Mouse (Mus musculus): ENCODE measurements around the gene Ezr. TPM values are rescaled to one million over a fixed set of nuclear protein-coding genes. Genes with fewer than 3 reads are reported as not detected.

The Ezr gene
- total RNA-seq (2023): 329 TPM

GRCm38 (mm10) chr17:6782611-6783005, at the start of gene Ezr:
Gene Ezr (minus strand): TSS chr17:6782784.

Other genes with a start within 250 kb of the Ezr start
- gene Dynlt1c, start 181.1 kb downstream of the Ezr start, total RNA-seq (2023): 28.7 TPM
- 78.6 TPM for gene Dynlt1f, start 126.9 kb downstream of the Ezr start, total RNA-seq (2023)
- 37.0 TPM for gene Sytl3, start 123.7 kb downstream of the Ezr start, total RNA-seq (2023)
- gene Rsph3b, start 165.9 kb upstream of the Ezr start, total RNA-seq (2023): 8.4 TPM
- 92.8 TPM for gene Tagap1, start 178.4 kb upstream of the Ezr start, total RNA-seq (2023)
- 315 TPM for gene Rnaset2b, start 187.8 kb upstream of the Ezr start, total RNA-seq (2023)
- gene Gm49721, start 196.1 kb upstream of the Ezr start, total RNA-seq (2023): 1.7 TPM
- not detected for gene Gm1604a, start 242.8 kb upstream of the Ezr start, total RNA-seq (2023)